Mouse (Mus musculus): Measurements from ENCODE around the gene Btrc. TPM values are rescaled to one million over a fixed set of nuclear protein-coding genes. Genes with fewer than 3 reads are reported as not detected.
A peak's percentile ranks its signal among the peaks of the same experiment; 100 is the strongest.

The Btrc gene
- total and polyA plus RNA-seq, 3 experiments = 11.0 to 20.7 (median 14.0) TPM

DNA sequence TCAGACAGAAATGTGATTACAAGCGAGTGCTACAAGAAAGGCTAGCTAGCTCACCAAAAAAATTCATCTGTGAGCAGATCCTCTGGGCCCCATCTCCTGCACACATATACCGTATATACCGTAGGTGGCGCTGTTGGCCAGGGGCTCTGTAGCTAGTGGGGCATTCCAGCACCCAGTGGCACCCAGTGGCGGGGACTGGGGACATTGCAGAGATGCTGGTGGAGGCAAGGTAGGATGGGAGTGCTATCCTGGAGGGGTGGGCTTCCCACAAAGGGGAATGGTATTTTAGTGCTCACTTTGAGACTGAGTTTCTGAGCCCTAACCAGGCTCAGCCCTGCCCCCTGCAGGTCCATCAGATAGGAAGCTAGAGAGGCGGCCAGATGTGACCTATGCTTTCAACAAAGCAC is 210.3 kb downstream of the Btrc start (continued):
- TF ChIP-seq MAX (IDR thresholded peaks at IDR 0.05; ENCODE audit: low read length) = no peak
- TF ChIP-seq USF1 (IDR thresholded peaks at IDR 0.05; ENCODE audit: low read depth, low read length) = no peak
- no peak for TF ChIP-seq POLR2A (IDR thresholded peaks at IDR 0.05; ENCODE audit: low read depth, low read length)
- no peak for TF ChIP-seq PAX5 (IDR thresholded peaks at IDR 0.05; ENCODE audit: low read length)
- TF ChIP-seq E2F4 (IDR thresholded peaks at IDR 0.05; ENCODE audit: insufficient replicate concordance, low read depth, low read length) = no peak
- no peak for TF ChIP-seq NRF1 (IDR thresholded peaks at IDR 0.05; ENCODE audit: low read depth, low read length)
- TF ChIP-seq HCFC1 (IDR thresholded peaks at IDR 0.05; ENCODE audit: low read depth, low read length) = no peak
- TF ChIP-seq MEF2A (IDR thresholded peaks at IDR 0.05; ENCODE audit: borderline replicate concordance, low read depth, low read length) = no peak
- TF ChIP-seq IRF4 (IDR thresholded peaks at IDR 0.05; ENCODE audit: low read depth, low read length) = no peak
- TF ChIP-seq UBTF (IDR thresholded peaks at IDR 0.05; ENCODE audit: low read depth, low read length) = no peak
- no peak for TF ChIP-seq JUND (conservative IDR thresholded peaks at IDR 0.05; ENCODE audit: low read depth, low read length)
- no peak for TF ChIP-seq TBP (conservative IDR thresholded peaks at IDR 0.05; ENCODE audit: low read depth, low read length)
- no peak for TF ChIP-seq ZC3H11A (IDR thresholded peaks at IDR 0.05; ENCODE audit: low read depth, low read length)
- TF ChIP-seq NELFE (IDR thresholded peaks at IDR 0.05; ENCODE audit: low read depth, low read length) = peak; percentile 25; the same call in 1 of the 2 replicates
- no peak for TF ChIP-seq CHD2 (IDR thresholded peaks at IDR 0.05; ENCODE audit: low read length)
- TF ChIP-seq RAD21 (IDR thresholded peaks at IDR 0.05; ENCODE audit: low read depth, low read length) = peak; percentile 62

GRCm38 (mm10) chr19:45574339-45574898 is 210.9 kb downstream of the Btrc start:
- Histone ChIP-seq H3K9me3 (replicated peaks; ENCODE audit: low read length) (no peaks in the 10 kb centered on the region), H3K9ac (ENCODE audit: insufficient read depth, low read depth) (no peak overlapping the region), H3K4me2 (ENCODE audit: insufficient read depth, low read depth, poor library complexity, severe bottlenecking) (no peak overlapping the region), H3K27ac (ENCODE audit: insufficient read depth, low read depth) (no peak overlapping the region), H3K27me3 (replicated peaks) (no peaks in the 10 kb centered on the region), H3K36me3 (replicated peaks in 1 of 2; ENCODE audit: control insufficient read depth in 1 of 2, insufficient read depth in 1 of 2, low read length in 1 of 2) (peaks cover 47 to 87% of the 10 kb centered on the region in 2 experiments), H3K79me2 (replicated peaks; ENCODE audit: control insufficient read depth, extremely low read depth, insufficient read depth, poor library complexity, severe bottlenecking) (no peaks in the 10 kb centered on the region), H3K4me3 (replicated peaks in 1 of 3; ENCODE audit: low read depth in 2 of 3, low read length in 2 of 3, poor library complexity in 1 of 3) (no peak overlapping the region), H3K4me1 (ENCODE audit: control insufficient read depth in 1 of 2, insufficient read depth in 2 of 2) (peaks cover 0 to 20% of the 10 kb centered on the region in 2 experiments; a peak in 2 of 4 replicates)
- no peak for TF ChIP-seq CHD1 (IDR thresholded peaks at IDR 0.05; ENCODE audit: low read depth, low read length)
- TF ChIP-seq GABPA (IDR thresholded peaks at IDR 0.05; ENCODE audit: insufficient replicate concordance, low read depth, low read length) = no peak
- no peak for TF ChIP-seq USF1 (IDR thresholded peaks at IDR 0.05; ENCODE audit: low read depth, low read length)
- TF ChIP-seq HCFC1 (IDR thresholded peaks at IDR 0.05; ENCODE audit: low read depth, low read length) = no peak
- TF ChIP-seq POLR2A (IDR thresholded peaks at IDR 0.05; ENCODE audit: low read depth, low read length) = no peak
- no peak for TF ChIP-seq JUND (conservative IDR thresholded peaks at IDR 0.05; ENCODE audit: low read depth, low read length)
- no peak for TF ChIP-seq CHD2 (IDR thresholded peaks at IDR 0.05; ENCODE audit: low read length)
- no peak for TF ChIP-seq JUN (IDR thresholded peaks at IDR 0.05; ENCODE audit: insufficient read depth, low read depth, low read length)
- TF ChIP-seq SMC3 (IDR thresholded peaks at IDR 0.05; ENCODE audit: low read depth, low read length) = no peak
- no peak for TF ChIP-seq IRF4 (IDR thresholded peaks at IDR 0.05; ENCODE audit: low read depth, low read length)
- TF ChIP-seq CTCF (conservative IDR thresholded peaks at IDR 0.05 in 1 of 2, IDR thresholded peaks at IDR 0.05 in 1 of 2; ENCODE audit: low read depth in 2 of 2, low read length in 2 of 2) = no peak
- TF ChIP-seq USF2 (conservative IDR thresholded peaks at IDR 0.05; ENCODE audit: low read depth, low read length) = no peak
- TF ChIP-seq ZNF384 (IDR thresholded peaks at IDR 0.05; ENCODE audit: low read depth, low read length) = no peak
- dilution Hi-C loops (cut with MboI; ENCODE audit: extremely low pct_ligation_motif_present, extremely low pct_unique_long_range_greater_than_20kb, low sequenced_read_pairs) = no loop called here
- no peak for DNase-seq (ENCODE audit: extremely low read depth)
- in situ Hi-C loops (cut with MboI; ENCODE audit: low pct_ligation_motif_present, low pct_unique_long_range_greater_than_20kb, low sequenced_read_pairs) = loop anchor here (5.0 to 25.0 kb wide), 2 partner anchors 173 to 438 kb away; partner anchors contain the start of genes Hps6 and Npm3

All from CH12.LX (cell line).